In genomic region chr15:8748771-8749170, GRCm38 (mm10) we compare ENCODE assay signal across 16 mouse cellular contexts. TPM values are rescaled to one million over a fixed set of nuclear protein-coding genes. Genes with fewer than 3 reads are reported as not detected.
"Had no signal": no experiment of that assay in that cellular context is flagged by ENCODE, and none has a peak within 500 bp of the region (broad histone marks: within the 10 kb centered on the region; RNA-seq: fewer than 3 reads in every experiment).

No protein-coding gene starts in this region.

- H3K9ac ChIP-seq: lung, embryonic 14.5 days; neural tube, embryonic 13.5 days; stomach, embryonic 15.5 days had no signal

- H3K4me1 ChIP-seq: midbrain, embryonic 10.5 days; neural tube, embryonic 13.5 days; stomach, embryonic 15.5 days had no signal

- DNase-seq: lung, adult 18-20 months; lung, embryonic 14.5 days; lung, postnatal 10 days; lung, postnatal 4 days; midbrain, embryonic 14.5 days; right cerebral cortex, postnatal 14 days; thymus, adult 2 months; thymus, postnatal 25 days; thymus, postnatal 4 days had no signal

- ATAC-seq: midbrain, embryonic 16.5 days had no signal

- H3K4me2 ChIP-seq: lung, embryonic 14.5 days; neural tube, embryonic 13.5 days; stomach, embryonic 15.5 days had no signal

- H3K27ac ChIP-seq: midbrain, embryonic 10.5 days; neural tube, embryonic 13.5 days; stomach, embryonic 15.5 days; stomach, postnatal 0 days had no signal

- H3K4me3 ChIP-seq: midbrain, embryonic 10.5 days; myocyte; neural tube, embryonic 13.5 days; stomach, embryonic 15.5 days had no signal

- H3K9me3 ChIP-seq: midbrain, embryonic 10.5 days; stomach, embryonic 15.5 days had no signal

- H3K27me3 ChIP-seq: neural tube, embryonic 13.5 days; stomach, embryonic 15.5 days had no signal

- H3K36me3 ChIP-seq: midbrain, embryonic 10.5 days; neural tube, embryonic 13.5 days; stomach, embryonic 15.5 days had no signal

RNA-seq across cellular contexts. Expression of gene Slc1a3, which starts 38.2 kb away (rescaled TPM):
- total RNA-seq: neutrophil, adult 5-6 weeks had no signal
